Mouse (Mus musculus) MEL (cell line): Measurements from ENCODE around the gene Thada. TPM values are rescaled to one million over a fixed set of nuclear protein-coding genes. Genes with fewer than 3 reads are reported as not detected.

Experiments
- DNase-seq: peaks from one replicate; pipeline ENCODE4 v3.0.0; 2011; ENCODE audit warnings: low read depth, low spot score
- H3K27ac ChIP-seq: 2 replicates; pipeline ENCODE4 v1.5.1; 2012; ENCODE audit warnings: low read depth, mild to moderate bottlenecking, control low read depth, low read length, moderate library complexity; ENCODE audit not compliant: control insufficient read depth
- H3K27me3 ChIP-seq, 2 experiments: fragments of 150-350 bp in 1 of 2; sonication (generic) in 1 of 2; 2 replicates each; pipeline ENCODE4 v1.6.1; 2012; ENCODE audit warnings: low read length in 2 of 2, mild to moderate bottlenecking in 2 of 2, improper control_type of control experiment in 1 of 2, moderate library complexity in 1 of 2; ENCODE audit not compliant: insufficient read depth in 2 of 2, control insufficient read depth in 1 of 2
- H3K36me3 ChIP-seq, 2 experiments: 2 replicates each; pipeline ENCODE4 v1.6.1; 2012 to 2014; ENCODE audit warnings: low read length in 2 of 2, improper control_type of control experiment in 1 of 2, inconsistent platforms in 1 of 2, mild to moderate bottlenecking in 1 of 2; ENCODE audit not compliant: insufficient read depth in 2 of 2, control insufficient read depth in 1 of 2
- H3K4me1 ChIP-seq, 2 experiments: fragments of 150-350 bp in 1 of 2; sonication (generic) in 1 of 2; 2 replicates each; pipeline ENCODE4 v1.6.1; 2012; ENCODE audit warnings: low read length in 2 of 2, improper control_type of control experiment in 1 of 2, mild to moderate bottlenecking in 1 of 2; ENCODE audit not compliant: insufficient read depth in 2 of 2, control insufficient read depth in 1 of 2
- H3K4me3 ChIP-seq, 2 experiments: fragments of 150-350 bp in 1 of 2; sonication (generic) in 1 of 2; 2 replicates each; pipeline ENCODE4 v1.5.1; 2012; ENCODE audit warnings: low read depth in 2 of 2, low read length in 2 of 2, mild to moderate bottlenecking in 2 of 2, moderate library complexity in 2 of 2, control low read depth in 1 of 2, improper control_type of control experiment in 1 of 2; ENCODE audit not compliant: control insufficient read depth in 1 of 2, insufficient read depth in 1 of 2
- H3K79me2 ChIP-seq: 2 replicates; pipeline ENCODE4 v1.6.1; 2012; ENCODE audit warnings: mild to moderate bottlenecking, low read length, moderate library complexity; ENCODE audit not compliant: control insufficient read depth, poor library complexity, insufficient read depth
- H3K9ac ChIP-seq: 2 replicates; pipeline ENCODE4 v1.6.1; 2012; ENCODE audit warnings: low read depth, mild to moderate bottlenecking, control low read depth, low read length, moderate library complexity; ENCODE audit not compliant: control insufficient read depth, poor library complexity, severe bottlenecking
- H3K9me3 ChIP-seq: fragments of 150-350 bp; sonication (generic); replicated peaks from 2 replicates; pipeline ENCODE4 v1.6.1; 2012; ENCODE audit warnings: mild to moderate bottlenecking, low read length, improper control_type of control experiment, moderate library complexity; ENCODE audit not compliant: insufficient read depth
- CTCF ChIP-seq, 3 experiments: IDR thresholded peaks in 2 of 3; conservative IDR thresholded peaks in 1 of 3; 2 replicates each; pipeline ENCODE4 v1.5.1; 2011 to 2012; ENCODE audit warnings: low read length in 3 of 3, low read depth in 2 of 3, mild to moderate bottlenecking in 2 of 3, improper control_type of control experiment in 1 of 3, inconsistent platforms in 1 of 3, mixed read lengths in 1 of 3, moderate library complexity in 1 of 3; ENCODE audit not compliant: control insufficient read depth in 1 of 3, insufficient read depth in 1 of 3, poor library complexity in 1 of 3, severe bottlenecking in 1 of 3
- E2F4 ChIP-seq: IDR thresholded peaks from 2 replicates; pipeline ENCODE4 v1.6.1; 2011; ENCODE audit warnings: low read depth, low read length, improper control_type of control experiment, borderline replicate concordance
- EP300 ChIP-seq, 2 experiments: IDR thresholded peaks; 2 replicates each; pipeline ENCODE4 v1.6.1; 2011; ENCODE audit warnings: improper control_type of control experiment in 2 of 2, low read length in 2 of 2, low read depth in 1 of 2, mild to moderate bottlenecking in 1 of 2
- ETS1 ChIP-seq: IDR thresholded peaks from 2 replicates; pipeline ENCODE4 v1.6.1; 2012; ENCODE audit warnings: low read depth, mild to moderate bottlenecking, inconsistent platforms, low read length, improper control_type of control experiment, moderate library complexity
- MAX ChIP-seq: IDR thresholded peaks from 2 replicates; pipeline ENCODE4 v1.6.1; 2011; ENCODE audit warnings: low read length, improper control_type of control experiment
- MAZ ChIP-seq: IDR thresholded peaks from 2 replicates; pipeline ENCODE4 v1.6.1; 2012; ENCODE audit warnings: low read depth, mild to moderate bottlenecking, inconsistent platforms, low read length, improper control_type of control experiment
- MEF2A ChIP-seq: IDR thresholded peaks from 2 replicates; pipeline ENCODE4 v1.6.1; 2014; ENCODE audit warnings: low read depth, mild to moderate bottlenecking, inconsistent platforms, low read length, improper control_type of control experiment; ENCODE audit not compliant: poor library complexity, insufficient replicate concordance, severe bottlenecking; ENCODE audit errors: extremely low read depth
- MYC ChIP-seq: IDR thresholded peaks from 2 replicates; pipeline ENCODE4 v1.6.1; 2011; ENCODE audit warnings: low read depth, mild to moderate bottlenecking, low read length, improper control_type of control experiment, moderate library complexity
- POLR2A ChIP-seq, 2 experiments: IDR thresholded peaks; 2 replicates each; pipeline ENCODE4 v1.6.1; 2011 to 2012; ENCODE audit warnings: low read length in 2 of 2, mild to moderate bottlenecking in 2 of 2, control low read depth in 1 of 2, improper control_type of control experiment in 1 of 2, low read depth in 1 of 2, moderate library complexity in 1 of 2; ENCODE audit not compliant: control insufficient read depth in 1 of 2, insufficient read depth in 1 of 2, poor library complexity in 1 of 2
- POLR2AphosphoS2 ChIP-seq: IDR thresholded peaks from 2 replicates; pipeline ENCODE4 v1.6.1; 2011; ENCODE audit warnings: low read length, improper control_type of control experiment
- RAD21 ChIP-seq: IDR thresholded peaks from 2 replicates; pipeline ENCODE4 v1.6.1; 2011; ENCODE audit warnings: mild to moderate bottlenecking, low read depth, low read length, improper control_type of control experiment
- SMC3 ChIP-seq: IDR thresholded peaks from 2 replicates; pipeline ENCODE4 v1.6.1; 2011; ENCODE audit warnings: low read depth, low read length, improper control_type of control experiment
- TAL1 ChIP-seq: IDR thresholded peaks from 2 replicates; pipeline ENCODE4 v1.6.1; 2012; ENCODE audit warnings: mild to moderate bottlenecking, inconsistent platforms, low read length, moderate library complexity, mixed read lengths
- TCF12 ChIP-seq: IDR thresholded peaks from 2 replicates; pipeline ENCODE4 v1.6.1; 2014; ENCODE audit warnings: low read depth, mild to moderate bottlenecking, inconsistent platforms, low read length, improper control_type of control experiment, moderate library complexity
- ZKSCAN1 ChIP-seq: IDR thresholded peaks from 2 replicates; pipeline ENCODE4 v1.6.1; 2012; ENCODE audit warnings: low read depth, mild to moderate bottlenecking, inconsistent platforms, low read length, improper control_type of control experiment, moderate library complexity
- ZMIZ1 ChIP-seq: IDR thresholded peaks from 2 replicates; pipeline ENCODE4 v1.6.1; 2012; ENCODE audit warnings: low read depth, mild to moderate bottlenecking, inconsistent platforms, low read length, improper control_type of control experiment, moderate library complexity
- ZNF384 ChIP-seq: IDR thresholded peaks from 2 replicates; pipeline ENCODE4 v1.6.1; 2012; ENCODE audit warnings: low read depth, mild to moderate bottlenecking, inconsistent platforms, low read length, improper control_type of control experiment
- polyA plus RNA-seq, 2 experiments: library from polyadenylated mRNA; stranded (reverse) in 1 of 2; unstranded in 1 of 2; fragments of >175 nt in 1 of 2; fragments of >200 nt in 1 of 2; gene quantifications; 2 replicates each; pipeline versions ENCODE4 v1.2.1 to v1.2.4; 2012; ENCODE audit warnings: low replicate concordance in 2 of 2, low read depth in 1 of 2; ENCODE audit not compliant: insufficient read length in 2 of 2, insufficient read depth in 1 of 2, missing spikeins in 1 of 2
- total RNA-seq: library from RNA; depleted of rRNA; stranded (reverse); fragments of 300-350 nt; gene quantifications from 2 replicates; pipeline ENCODE4 v1.2.3, GENCODE M21; 2012

Gene Thada
- total and polyA plus RNA-seq, 3 experiments: 19.8 to 20.6 TPM; not detected in 1

DNA sequence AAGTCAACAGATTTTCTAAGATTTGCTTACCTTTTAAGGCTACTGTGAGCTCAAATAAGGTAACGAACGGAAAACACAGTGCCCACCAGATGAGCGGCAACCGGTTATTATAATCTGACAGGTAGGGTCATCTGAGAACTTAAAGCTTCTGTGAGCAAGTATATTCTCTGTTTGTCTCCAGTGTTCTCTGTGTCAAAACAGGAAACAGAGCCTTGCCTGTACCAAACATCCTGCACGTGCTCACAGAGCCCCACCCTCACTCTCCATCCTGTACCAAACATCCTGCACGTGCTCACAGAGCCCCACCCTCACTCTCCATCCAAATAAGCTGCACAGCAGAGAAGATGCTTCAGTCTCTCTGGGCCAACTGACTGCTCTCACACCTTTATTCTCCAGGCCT is 152.5 kb downstream of the Thada start:
- Histone ChIP-seq H3K4me3 (no peak overlapping the region), H3K79me2 (no peaks in the 10 kb centered on the region), H3K27me3 (no peaks in the 10 kb centered on the region), H3K27ac (no peak overlapping the region), H3K9me3 (no peaks in the 10 kb centered on the region), H3K4me1 (no peaks in the 10 kb centered on the region; a peak in 1 of 4 replicates), H3K36me3 (no peaks in the 10 kb centered on the region; a peak in 2 of 4 replicates), H3K9ac (no peak overlapping the region)
- TF ChIP-seq POLR2AphosphoS2: no peak
- no peak for TF ChIP-seq RAD21
- no peak for TF ChIP-seq MEF2A
- no peak for TF ChIP-seq POLR2A (IDR thresholded peaks at IDR 0.05; ENCODE audit: control insufficient read depth in 1 of 2, insufficient read depth in 1 of 2, low read depth in 1 of 2, low read length in 2 of 2, poor library complexity in 1 of 2)
- no peak for TF ChIP-seq ETS1
- TF ChIP-seq SMC3: no peak
- TF ChIP-seq MAX: no peak
- no peak for TF ChIP-seq TCF12
- no peak for TF ChIP-seq CTCF (IDR thresholded peaks at IDR 0.05 in 2 of 3, conservative IDR thresholded peaks at IDR 0.05 in 1 of 3; ENCODE audit: control insufficient read depth in 1 of 3, insufficient read depth in 1 of 3, low read depth in 2 of 3, low read length in 3 of 3, poor library complexity in 1 of 3, severe bottlenecking in 1 of 3)
- TF ChIP-seq TAL1: no peak
- no peak for TF ChIP-seq ZNF384
- TF ChIP-seq E2F4: no peak
- TF ChIP-seq MAZ: no peak
- no peak for TF ChIP-seq MYC
- no peak for DNase-seq

DNA sequence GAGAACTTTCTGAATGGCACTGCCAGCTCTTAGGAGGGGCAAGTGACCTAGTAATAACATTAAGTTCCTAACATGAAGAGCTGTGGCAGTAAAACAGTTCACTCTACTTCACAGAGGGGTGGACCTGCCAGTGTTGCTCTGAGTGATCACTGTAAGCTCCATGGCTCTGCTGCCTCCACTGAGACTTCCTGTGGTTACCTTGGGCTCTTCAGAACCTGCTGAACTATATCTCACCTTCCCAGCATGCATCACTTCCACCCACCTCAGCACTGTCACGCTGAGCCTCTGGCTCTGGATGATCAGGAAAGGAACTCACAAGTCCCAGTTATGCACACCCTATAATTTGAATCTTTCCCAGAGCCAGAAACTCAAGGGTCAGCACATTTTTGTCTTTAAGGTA is 159.9 kb downstream of the Thada start:
- no peaks in the 10 kb centered on the region for H3K79me2 ChIP-seq
- no peak overlapping the region for H3K9ac ChIP-seq
- H3K27ac ChIP-seq: no peak overlapping the region
- no peak overlapping the region for H3K4me3 ChIP-seq
- no peaks in the 10 kb centered on the region; a peak in 2 of 4 replicates for H3K36me3 ChIP-seq
- no peak for DNase-seq
- no peaks in the 10 kb centered on the region for H3K9me3 ChIP-seq
- H3K4me1 ChIP-seq: no peaks in the 10 kb centered on the region
- H3K27me3 ChIP-seq: no peaks in the 10 kb centered on the region
- TF ChIP-seq TCF12: no peak
- TF ChIP-seq RAD21: no peak
- no peak for TF ChIP-seq MAX
- TF ChIP-seq E2F4: no peak
- TF ChIP-seq TAL1: no peak
- TF ChIP-seq EP300 (IDR thresholded peaks at IDR 0.05; ENCODE audit: low read depth in 1 of 2, low read length in 2 of 2): no peak
- TF ChIP-seq ZMIZ1: no peak
- TF ChIP-seq ZKSCAN1: no peak
- no peak for TF ChIP-seq MAZ
- TF ChIP-seq POLR2AphosphoS2: no peak
